Mouse (Mus musculus) heart, postnatal 4 days (tissue): Measurements from ENCODE around the gene Rab7b. TPM values are rescaled to one million over a fixed set of nuclear protein-coding genes. Genes with fewer than 3 reads are reported as not detected.
A peak's percentile ranks its signal among the peaks of the same experiment; 100 is the strongest.

Source experiments
- DNase-seq: peaks from one replicate; pipeline ENCODE4 v3.0.0; 2021
- total RNA-seq, 2 experiments: library from RNA; stranded (reverse); gene quantifications; 2 replicates each; pipeline ENCODE4 v1.2.3; 2021

Rab7b gene
- total RNA-seq: 1 to 10 TPM; 2.6 to 3.6 TPM

- DNase-seq: peak; percentile 69
Measured at GRCm38 (mm10) chr1:131688475-131688874, at the start of gene Rab7b. Rab7b (plus strand) TSS chr1:131688695.

DNA sequence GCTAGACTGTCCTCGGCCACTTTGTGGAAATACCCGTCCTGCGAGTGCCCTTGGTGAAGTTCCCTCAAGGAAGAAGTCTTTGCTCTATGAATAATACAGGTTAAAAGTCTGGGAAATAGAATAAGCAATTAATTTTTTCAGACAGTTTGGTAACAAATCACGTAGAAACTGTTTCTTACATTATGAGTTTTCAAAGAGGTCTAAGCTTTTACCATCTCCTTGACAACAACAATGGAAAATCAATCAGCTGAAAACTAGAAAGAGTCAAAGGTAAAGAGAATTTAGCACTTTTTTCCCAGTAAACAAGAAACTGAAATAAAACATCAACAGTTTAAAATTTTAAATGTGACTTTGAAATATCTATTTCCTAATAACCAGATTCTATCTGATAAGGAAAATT is 48.4 kb upstream of the Rab7b start:
- no peak for DNase-seq

DNA sequence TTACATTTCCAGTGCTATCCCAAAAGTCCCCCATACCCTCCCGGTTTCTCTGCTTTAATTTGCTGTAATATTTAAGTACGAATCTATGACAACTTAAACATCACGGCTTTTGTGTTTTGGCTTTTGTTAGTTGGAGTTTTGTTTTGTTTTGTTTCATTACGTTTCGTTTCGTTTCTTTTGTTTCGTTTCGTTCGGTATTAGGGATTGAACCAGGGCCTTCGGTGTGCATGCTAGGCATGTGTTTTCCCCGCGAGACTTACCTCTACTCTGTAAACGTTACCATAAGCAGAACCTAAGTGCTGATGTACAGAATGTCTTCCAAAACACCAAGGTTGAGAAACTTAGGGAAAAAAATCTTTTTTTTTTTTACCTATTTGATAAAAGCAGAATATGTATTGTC is 46.9 kb upstream of the Rab7b start:
- DNase-seq: no peak

DNA sequence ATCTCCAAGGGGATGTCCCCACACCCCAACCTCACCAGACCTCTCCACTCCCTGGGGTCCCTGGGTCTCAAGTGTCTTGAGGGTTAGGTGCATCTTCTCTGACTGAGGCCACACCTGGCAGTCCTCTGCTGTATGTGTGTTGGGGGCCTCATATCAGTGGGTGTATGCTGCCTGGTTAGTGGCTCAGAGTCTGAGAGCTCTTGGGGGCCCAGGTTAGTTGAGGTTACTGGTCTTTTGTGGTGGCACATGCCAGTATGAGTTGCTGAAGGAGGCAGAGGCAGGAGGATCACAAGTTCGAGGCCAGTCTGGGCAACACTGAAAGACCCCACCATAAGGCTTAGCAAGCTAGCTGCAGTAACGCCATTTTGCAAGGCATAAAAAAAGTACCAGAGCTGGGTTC is 46.2 kb upstream of the Rab7b start:
- DNase-seq: no peak

- no peak for DNase-seq
Measured at GRCm38 (mm10) chr1:131652670-131653443, 35.6 kb upstream of the Rab7b start.

DNA sequence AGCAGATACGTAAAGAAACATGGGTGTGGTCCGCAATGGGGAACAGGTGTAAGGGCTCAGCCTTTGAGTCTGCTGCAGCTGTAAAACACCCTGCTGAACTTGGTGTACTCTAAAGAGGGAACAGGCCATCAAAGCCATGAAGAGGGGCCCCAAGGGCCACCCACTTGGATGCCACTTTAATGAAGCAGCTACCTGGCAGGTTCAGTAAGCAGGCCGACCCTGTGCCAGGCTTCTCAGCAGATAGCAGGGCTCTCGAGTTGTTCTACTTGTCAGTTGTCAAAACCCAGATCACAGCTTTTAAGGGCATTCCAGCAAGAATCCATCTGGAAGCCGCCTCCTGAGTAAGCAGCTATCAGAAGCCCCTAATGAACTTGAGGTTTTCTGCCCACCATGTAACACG is 32.9 kb upstream of the Rab7b start:
- DNase-seq: no peak

DNA sequence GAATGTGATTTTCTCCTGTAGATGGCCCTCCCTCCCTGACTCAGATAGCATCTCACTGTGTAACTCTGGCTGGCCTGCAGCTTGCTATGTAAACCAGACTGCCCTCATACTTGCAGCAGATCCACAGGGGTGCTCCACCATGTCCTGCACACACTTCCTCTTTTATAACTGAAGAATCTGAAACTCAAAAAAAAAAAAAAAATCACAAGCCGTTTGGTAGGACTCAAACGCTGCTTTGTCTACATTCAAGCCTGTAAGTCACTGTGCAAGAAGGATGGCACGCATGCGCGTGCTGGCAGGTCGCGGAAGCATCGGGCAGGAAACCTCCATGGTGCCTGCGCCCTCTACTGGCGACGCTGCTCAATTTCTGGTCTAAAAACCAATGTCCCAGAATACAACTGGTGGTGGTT is 30.5 kb upstream of the Rab7b start:
- peak; percentile 94 for DNase-seq

DNA sequence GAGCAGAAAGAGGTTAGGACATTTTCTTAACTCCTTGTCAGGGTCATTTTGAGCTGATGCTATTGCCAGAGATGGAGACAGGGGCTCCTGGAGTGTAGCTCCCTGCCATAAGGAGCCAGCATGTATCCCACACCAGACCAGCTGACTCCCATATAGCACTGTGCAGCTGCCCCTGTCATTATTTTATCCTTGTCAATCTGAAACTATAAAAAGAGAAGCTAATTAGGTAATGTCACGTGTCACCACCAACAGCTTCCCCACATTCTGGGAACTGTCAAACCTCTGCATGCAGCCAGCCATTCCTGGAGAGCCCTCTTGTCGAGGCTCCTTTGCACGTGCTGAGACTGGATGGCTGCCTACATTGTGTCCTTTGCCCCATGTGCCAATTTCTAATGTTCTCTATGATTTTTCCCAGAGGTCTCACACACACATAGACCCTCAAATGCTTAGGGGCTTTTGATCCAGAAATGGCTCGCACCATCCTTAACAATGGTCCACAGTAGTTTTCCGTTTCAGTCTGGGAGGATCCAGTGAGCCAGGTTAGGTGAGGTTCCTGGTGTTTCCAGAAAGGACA is 28.9 kb upstream of the Rab7b start:
- DNase-seq: no peak

DNA sequence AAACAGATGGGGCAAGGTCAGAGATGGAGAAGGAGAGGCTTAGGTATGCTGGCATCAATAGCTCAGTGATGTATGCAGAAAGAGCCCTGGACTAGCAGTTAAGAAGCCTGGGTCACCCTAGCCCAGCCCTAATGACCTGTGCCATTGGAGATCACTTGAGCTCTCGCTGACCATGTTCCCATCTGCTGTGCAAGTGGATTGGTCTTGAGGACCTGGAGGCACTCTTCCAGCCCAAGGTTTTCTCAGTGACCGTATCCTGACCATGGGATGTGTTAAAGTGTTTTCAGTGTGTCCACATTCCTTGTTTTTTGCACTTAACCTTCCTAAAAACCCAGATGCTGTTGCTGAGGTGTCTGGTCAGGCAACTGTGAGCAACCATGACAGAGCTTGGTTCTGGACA is 28.2 kb upstream of the Rab7b start:
- no peak for DNase-seq

DNA sequence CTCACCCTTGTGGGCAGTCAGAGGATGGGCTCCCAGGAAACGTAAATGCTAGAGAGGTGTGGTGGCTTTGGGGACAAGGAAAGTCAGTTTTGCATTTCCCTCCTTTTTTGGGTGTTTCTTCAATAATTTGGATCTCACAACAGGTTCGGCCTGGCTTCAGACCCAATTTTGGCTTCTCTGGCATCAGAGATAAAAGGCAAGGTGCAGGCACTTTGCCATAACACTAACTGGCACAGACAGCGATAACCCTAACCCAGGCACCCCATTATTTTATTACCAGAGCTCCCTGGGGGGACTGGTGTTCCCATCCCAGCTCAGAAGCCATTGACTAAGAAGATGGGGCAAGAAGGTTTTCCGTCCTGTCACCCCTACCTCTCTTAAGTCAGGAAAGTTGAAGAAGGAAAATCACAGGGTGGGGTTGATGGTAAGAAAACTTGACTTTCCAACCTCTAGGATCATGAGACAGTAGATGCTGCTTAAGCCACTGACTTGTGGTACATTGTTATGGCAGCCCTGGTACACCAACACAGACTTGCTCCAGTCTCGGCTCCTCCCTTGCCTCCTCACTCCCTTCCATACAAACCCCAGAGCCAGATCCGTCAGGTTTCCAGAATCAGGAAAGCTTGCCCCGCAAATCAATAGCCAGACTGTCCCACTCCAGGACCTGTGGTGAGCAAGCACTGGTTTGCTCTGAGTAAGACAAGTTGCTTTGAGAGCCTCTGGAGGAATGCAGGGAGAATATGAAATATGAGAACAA is 27.6 kb upstream of the Rab7b start:
- no peak for DNase-seq

- no peak for DNase-seq
Measured at GRCm38 (mm10) chr1:131661749-131662148, 26.7 kb upstream of the Rab7b start.

GRCm38 (mm10) chr1:131663286-131663995 is 25.1 kb upstream of the Rab7b start:
- no peak for DNase-seq

DNA sequence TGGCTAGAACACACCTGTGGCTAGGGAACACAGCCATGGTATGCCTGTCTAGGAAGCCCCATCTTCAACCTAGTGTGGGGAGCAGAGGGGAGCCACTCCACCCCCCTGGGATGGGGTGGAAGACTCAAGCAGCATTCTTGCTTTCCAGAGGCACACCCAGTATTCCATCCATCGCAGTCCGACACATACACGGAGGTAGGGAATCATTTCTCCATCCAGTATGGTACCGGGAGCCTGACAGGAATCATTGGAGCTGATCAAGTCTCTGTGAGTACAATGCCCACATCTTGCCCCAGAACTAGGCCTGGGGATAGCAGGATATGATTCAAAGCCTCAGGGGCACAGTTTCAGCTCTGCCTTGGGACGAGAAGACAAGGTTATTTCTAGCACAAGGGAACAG is 24.4 kb upstream of the Rab7b start:
- no peak for DNase-seq

DNA sequence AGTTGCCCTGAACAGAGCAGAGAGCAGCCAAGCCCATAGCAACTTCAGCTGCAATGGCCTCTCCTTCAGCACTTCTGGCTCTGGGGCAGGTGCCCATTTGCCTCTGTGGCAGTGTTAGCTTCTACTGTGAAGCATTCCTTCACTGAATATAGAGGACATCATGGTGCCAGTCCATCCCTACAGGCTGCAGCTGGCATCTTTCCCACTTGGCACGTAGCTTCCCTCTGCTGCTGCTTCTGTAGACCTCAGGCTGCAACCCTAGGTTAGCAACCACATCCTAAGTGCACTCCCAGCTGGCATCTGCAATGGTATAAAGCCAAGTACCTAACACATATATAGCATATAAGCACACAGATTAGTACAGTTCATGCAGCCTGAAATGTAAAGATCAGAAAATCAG is 22.6 kb upstream of the Rab7b start:
- peak; percentile 48 for DNase-seq

DNA sequence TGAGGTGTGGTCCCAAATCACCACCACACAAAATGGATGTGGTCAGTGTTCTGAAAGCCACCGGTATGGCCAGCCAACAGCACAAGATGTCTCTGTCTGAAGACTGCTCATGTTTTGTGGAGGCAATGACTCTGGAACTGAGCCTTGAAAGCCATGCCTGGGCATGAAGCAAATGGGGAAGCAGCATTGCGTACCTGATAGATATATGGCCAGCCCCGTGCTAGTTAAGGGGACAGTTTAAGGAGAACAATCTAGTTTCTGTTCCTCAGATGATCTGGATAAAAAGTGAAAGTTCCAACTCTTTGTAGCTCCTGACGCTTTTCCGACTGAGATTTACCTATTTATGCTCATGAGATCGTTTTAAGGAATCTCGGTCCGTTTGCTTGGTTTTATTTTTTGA is 17.4 kb upstream of the Rab7b start:
- no peak for DNase-seq

GRCm38 (mm10) chr1:131672361-131672760 is 16.1 kb upstream of the Rab7b start:
- no peak for DNase-seq

DNA sequence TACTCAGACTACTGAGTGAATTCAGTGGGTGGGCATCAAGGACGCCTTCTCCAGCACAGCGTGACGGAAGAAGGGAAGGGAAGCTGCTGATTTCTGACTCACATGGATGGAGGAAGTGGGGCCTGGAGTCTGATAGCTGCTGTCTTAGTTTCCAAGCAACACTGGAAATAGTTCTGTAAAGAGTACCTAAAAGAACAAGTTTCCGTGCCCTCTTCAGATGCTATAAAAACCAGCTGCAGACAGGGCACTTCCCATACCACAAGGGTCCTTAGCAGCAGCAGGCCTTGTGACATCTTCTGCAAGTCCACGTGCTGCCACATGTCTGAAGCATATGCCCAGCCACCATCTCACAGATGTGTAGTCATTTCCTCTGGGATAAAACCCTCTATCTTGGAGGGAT is 8.9 kb upstream of the Rab7b start:
- no peak for DNase-seq

- DNase-seq: no peak
Measured at GRCm38 (mm10) chr1:131687739-131688138, 756 bp upstream of the Rab7b start.

DNA sequence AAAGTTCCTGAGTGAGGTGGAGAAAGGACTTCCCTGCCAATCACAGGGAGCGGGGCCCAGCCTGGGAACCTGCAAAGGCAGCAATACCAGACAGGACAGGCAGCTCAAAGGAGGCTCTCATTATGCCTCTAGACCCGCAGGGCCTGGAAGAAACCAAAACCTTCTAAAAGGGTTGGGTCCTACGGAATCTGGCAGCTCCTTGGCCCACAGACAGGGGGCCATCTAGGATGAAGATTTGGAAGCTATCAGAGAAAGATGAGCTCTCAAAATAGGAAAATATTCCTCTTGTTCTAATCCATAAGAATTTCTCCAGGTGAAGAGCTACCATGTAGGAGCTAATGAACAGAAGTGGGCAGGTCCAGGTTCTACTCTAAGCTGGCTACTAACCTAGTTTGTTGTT is 521 bp downstream of the Rab7b start:
- DNase-seq: no peak

- DNase-seq: no peak
Measured at GRCm38 (mm10) chr1:131689899-131690298, 1.4 kb downstream of the Rab7b start.

DNA sequence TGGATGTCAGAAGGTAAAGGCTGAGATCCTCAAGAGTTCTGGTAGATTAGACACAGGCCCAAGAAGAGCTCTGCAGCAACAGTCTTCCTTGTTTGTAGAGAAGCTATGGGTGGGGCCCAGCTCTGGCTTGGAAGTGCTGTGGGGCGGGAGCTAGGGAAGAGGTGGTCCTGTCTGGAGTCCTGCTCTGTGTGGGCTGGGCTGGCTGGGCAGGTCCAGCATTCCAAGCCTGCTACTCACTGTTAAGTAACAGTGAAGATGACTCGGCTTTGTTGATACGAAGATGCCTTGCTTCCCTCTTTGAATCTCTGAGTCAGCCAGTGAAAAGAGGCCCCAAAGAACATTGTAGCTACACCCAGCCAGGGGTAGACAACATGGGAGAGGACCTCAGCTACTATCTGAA is 1.9 kb downstream of the Rab7b start:
- DNase-seq: peak; percentile 69

- no peak for DNase-seq
Measured at GRCm38 (mm10) chr1:131691356-131691755, 2.9 kb downstream of the Rab7b start.

GRCm38 (mm10) chr1:131695308-131695707 is 6.8 kb downstream of the Rab7b start:
- no peak for DNase-seq
